Mouse (Mus musculus): ENCODE data around the gene Mdc1.

- TF ChIP-seq CTCF (IDR thresholded peaks at IDR 0.05; ENCODE audit: borderline replicate concordance, insufficient read depth, low read length): no peak
- TF ChIP-seq POLR2A (IDR thresholded peaks at IDR 0.05; ENCODE audit: low read depth, low read length): no peak
Observed at GRCm38 (mm10) chr17:35795099-35795498, 46.2 kb upstream of the Mdc1 start.

All from embryonic fibroblast, embryonic 13.5 days (primary cell).